Mouse (Mus musculus) stomach, postnatal 0 days (tissue): Measurements from ENCODE around the gene Ddt.

ENCODE experiments used
- CTCF ChIP-seq: IDR thresholded peaks from 2 replicates; pipeline ENCODE4 v1.5.1; 2016; ENCODE audit warnings: antibody characterized with exemption, low read depth, mild to moderate bottlenecking, moderate library complexity
- EP300 ChIP-seq: optimal IDR thresholded peaks from 2 replicates; pipeline ENCODE3; 2016; ENCODE audit warnings: antibody characterized with exemption

- TF ChIP-seq CTCF = no peak
- no peak for TF ChIP-seq EP300
Measured at GRCm38 (mm10) chr10:75740866-75741265, 32.3 kb downstream of the Ddt start.
